Mouse (Mus musculus): Measurements from ENCODE around the gene Ube2n. TPM values are rescaled to one million over a fixed set of nuclear protein-coding genes. Genes with fewer than 3 reads are reported as not detected.

Gene Ube2n
- 432 and 466 TPM in 2 replicates for polyA plus RNA-seq (2016; fragmentation: Nextera tagmentation; extraction: Ambion mirVana)

DNA sequence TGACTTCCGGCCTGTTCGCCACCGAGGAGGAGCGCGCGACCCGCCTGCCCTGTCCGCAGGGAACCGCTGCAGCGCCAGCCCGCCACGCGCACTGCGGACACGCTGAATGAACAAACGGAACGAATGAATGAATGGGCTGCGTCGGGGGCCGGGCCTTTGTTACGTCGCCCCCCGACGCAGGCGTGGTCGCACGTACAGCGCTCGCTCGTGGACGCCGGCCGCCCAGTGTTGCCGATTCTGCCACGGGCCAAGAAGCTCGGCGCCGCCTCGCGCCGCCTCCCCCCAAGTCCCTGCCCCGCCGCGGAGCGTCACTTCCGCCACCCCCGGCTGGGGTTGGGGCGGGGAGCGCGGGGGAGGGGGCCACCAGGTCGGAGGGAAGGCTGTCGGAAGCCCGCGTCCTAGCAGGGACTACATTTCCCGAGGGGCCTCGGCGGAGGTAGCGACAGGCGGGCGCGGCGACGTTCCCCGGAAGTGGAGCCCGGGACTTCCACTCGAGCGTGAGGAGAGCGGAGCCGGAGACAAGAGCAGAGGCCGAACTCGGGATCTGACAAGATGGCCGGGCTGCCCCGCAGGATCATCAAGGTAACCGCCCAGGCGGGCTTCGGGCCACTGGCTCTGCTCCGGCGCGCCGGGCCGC, at the start of gene Ube2n:
Gene Ube2n, plus strand, starts transcription at position 490 of the 637 bp plus-strand sequence.
- no peaks in the 10 kb centered on the region for H3K27me3 ChIP-seq (ENCODE audit: low read depth, poor library complexity, severe bottlenecking)
- H3K9me3 ChIP-seq (replicated peaks) = no peaks in the 10 kb centered on the region
- peak within 1 kb of the TSS; percentile 98 for H3K4me3 ChIP-seq
- peak; percentile 99 for DNase-seq (ENCODE audit: low spot score)
- peak within 1 kb of the TSS; percentile 98 for H3K27ac ChIP-seq
- WGBS = 1% methylated on average over 77 of the region's 81 CpGs
- H3K36me3 ChIP-seq = peaks cover 23% of the 10 kb centered on the region
- peaks cover 14% of the 10 kb centered on the region for H3K4me1 ChIP-seq

DNA sequence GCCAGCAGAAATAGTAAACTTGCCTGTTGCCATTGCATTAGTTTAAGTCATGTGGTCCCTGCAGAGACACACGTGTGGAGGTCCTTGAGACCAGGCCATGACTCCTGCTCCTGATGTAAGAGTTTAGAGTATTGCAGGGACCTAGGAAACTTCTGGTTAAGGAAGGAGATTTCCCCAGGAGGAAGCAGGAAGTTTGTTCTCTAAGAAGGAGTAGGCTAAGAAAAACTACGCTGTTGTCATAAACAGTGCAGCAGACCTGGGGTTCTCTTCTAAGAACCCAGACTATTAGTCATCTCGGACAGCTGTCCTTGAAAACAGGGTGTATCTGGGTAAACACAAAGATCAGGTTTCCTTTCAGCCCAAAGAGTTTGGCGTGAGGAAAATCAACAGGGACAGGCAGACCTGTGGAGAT, 49.5 kb upstream of the Ube2n start:
- H3K9me3 ChIP-seq (replicated peaks) = no peaks in the 10 kb centered on the region
- 50% methylated on average over 4 of the region's 4 CpGs for WGBS
- no peaks in the 10 kb centered on the region for H3K27me3 ChIP-seq (ENCODE audit: low read depth, poor library complexity, severe bottlenecking)
- DNase-seq (ENCODE audit: low spot score) = no peak
- no peak overlapping the region for H3K4me3 ChIP-seq
- H3K4me1 ChIP-seq = peaks cover 5% of the 10 kb centered on the region; the same call in 1 of the 2 replicates
- no peak overlapping the region for H3K27ac ChIP-seq
- no peaks in the 10 kb centered on the region for H3K36me3 ChIP-seq

DNA sequence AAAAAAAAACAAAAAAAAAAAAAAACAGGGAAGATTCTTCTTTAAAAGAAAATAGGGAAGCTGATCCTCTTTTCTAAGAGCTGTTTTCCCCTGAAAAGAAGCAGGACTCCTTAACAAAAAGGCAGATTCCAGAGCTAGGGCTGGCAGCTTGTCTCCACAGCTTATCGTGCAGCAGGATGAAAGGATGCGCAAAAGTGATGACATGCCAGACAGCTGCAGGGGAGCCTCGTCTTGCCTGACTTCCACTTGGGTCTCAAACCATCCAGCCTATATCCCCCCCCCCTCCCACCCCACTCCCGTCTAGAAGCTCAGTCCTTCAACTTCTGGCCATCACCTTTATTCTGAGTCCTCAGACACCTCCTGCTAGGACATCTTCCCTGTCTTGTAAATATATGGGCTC, 46.1 kb upstream of the Ube2n start:
- peaks cover 5% of the 10 kb centered on the region; the same call in 1 of the 2 replicates for H3K4me1 ChIP-seq
- no peak overlapping the region for H3K27ac ChIP-seq
- H3K4me3 ChIP-seq = no peak overlapping the region
- no peaks in the 10 kb centered on the region for H3K36me3 ChIP-seq
- WGBS = 73% methylated on average over 4 of the region's 4 CpGs
- DNase-seq (ENCODE audit: low spot score) = no peak
- H3K9me3 ChIP-seq (replicated peaks) = no peaks in the 10 kb centered on the region
- no peaks in the 10 kb centered on the region for H3K27me3 ChIP-seq (ENCODE audit: low read depth, poor library complexity, severe bottlenecking)

DNA sequence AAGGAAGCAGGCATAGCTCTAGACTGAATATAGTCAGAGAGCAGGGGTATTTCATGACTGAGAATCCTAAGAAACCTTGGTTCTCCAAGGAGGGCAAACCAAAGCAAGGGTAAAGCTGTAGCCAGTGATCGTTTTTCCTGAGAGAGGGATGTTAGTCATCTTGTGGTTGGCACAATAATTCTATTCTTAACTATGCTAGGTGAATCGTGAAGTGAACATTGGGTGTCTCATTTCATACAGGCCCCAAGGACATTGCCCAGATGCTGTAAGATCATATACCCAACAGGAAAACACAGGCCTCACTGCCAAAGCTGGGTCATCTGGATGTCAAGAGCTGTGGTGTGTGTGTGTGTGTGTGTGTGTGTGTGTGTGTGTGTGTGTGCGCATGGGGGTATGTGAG, 43.8 kb upstream of the Ube2n start:
- H3K4me3 ChIP-seq = no peak overlapping the region
- no peaks in the 10 kb centered on the region for H3K36me3 ChIP-seq
- no peak overlapping the region for H3K27ac ChIP-seq
- no peaks in the 10 kb centered on the region for H3K9me3 ChIP-seq (replicated peaks)
- no peak for DNase-seq (ENCODE audit: low spot score)
- no peaks in the 10 kb centered on the region for H3K27me3 ChIP-seq (ENCODE audit: low read depth, poor library complexity, severe bottlenecking)
- 85% methylated on average over 3 of the region's 3 CpGs for WGBS
- H3K4me1 ChIP-seq = no peaks in the 10 kb centered on the region

DNA sequence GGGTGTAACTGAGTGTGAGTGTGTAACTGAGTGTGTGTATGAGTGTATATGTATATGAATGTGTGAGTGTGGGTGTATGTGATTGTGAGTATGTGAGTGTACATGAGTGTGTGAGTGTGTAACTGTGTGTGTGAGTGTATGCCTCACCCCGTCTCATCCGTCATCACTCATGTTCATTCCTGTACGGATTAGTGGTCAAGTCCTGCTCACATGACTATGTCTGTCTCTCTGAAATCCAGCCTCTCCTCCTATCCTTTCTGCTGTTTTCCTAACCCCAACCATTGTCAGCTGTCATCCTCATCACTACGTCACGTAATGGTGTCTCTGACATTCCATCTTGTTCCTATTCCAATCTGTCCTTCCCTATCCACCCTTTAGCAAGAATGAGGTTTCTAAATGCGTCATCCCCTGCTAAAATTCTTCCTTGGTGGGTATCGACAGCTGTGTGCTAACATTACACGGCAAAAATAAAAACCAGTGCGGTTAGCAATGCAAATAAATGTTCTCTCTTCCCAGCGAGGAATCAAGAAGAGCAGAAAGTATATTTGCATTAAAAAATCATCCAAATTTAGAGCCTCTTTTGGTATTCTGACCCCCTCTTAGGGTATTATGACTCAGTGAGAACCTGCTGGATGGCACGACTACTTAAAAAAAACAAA, 42.9 kb upstream of the Ube2n start:
- WGBS = 93% methylated on average over 11 of the region's 11 CpGs
- Histone ChIP-seq H3K4me1 (no peaks in the 10 kb centered on the region), H3K4me3 (no peak overlapping the region), H3K27me3 (ENCODE audit: low read depth, poor library complexity, severe bottlenecking) (no peaks in the 10 kb centered on the region), H3K9me3 (replicated peaks) (no peaks in the 10 kb centered on the region), H3K36me3 (no peaks in the 10 kb centered on the region), H3K27ac (no peak overlapping the region)
- no peak for DNase-seq (ENCODE audit: low spot score)

DNA sequence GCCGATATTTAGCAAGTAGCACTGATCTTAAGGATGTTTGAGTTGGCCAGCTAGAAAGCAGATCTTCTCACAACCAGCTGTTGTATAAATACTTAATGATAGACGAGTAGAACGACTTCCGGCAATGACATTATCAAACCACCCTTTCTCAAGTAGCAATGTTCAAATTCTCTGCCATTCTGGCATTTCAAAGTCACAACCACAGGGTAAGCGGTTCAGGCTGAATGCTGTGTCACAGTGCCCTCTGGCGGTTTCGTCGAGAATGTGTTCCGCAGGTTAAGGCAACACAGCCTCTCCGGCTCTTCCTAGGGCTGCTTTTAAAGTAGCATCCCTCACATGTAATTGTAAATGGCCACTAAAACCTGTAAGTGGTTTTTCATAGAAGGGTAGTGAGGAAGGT, 39.0 kb upstream of the Ube2n start:
- Histone ChIP-seq H3K9me3 (replicated peaks) (no peaks in the 10 kb centered on the region), H3K4me3 (no peak overlapping the region), H3K27me3 (ENCODE audit: low read depth, poor library complexity, severe bottlenecking) (no peaks in the 10 kb centered on the region), H3K4me1 (no peaks in the 10 kb centered on the region), H3K27ac (no peak overlapping the region), H3K36me3 (peaks cover 13% of the 10 kb centered on the region)
- 16% methylated on average over 10 of the region's 10 CpGs for WGBS
- DNase-seq (ENCODE audit: low spot score) = peak; percentile 91

DNA sequence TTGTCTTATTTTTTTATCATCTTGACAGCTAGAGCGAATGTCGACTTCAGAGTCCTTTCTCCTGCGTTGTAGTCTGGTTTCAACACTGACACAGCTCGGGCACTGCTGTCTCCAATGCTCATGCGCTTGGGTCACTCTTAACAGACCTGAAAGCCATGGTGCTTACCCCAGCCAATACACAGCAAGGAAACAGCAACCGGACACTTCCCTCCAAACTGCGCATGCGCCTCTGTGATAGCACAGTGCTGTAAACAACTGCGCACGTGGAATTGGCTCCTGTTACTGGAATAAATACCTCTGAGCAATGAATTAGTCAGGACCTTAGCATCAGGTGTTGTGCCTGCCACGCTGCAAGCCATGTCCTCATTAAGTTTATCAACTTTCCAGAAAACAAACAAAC, 37.4 kb upstream of the Ube2n start:
- no peaks in the 10 kb centered on the region for H3K4me1 ChIP-seq
- no peak overlapping the region for H3K27ac ChIP-seq
- H3K4me3 ChIP-seq = no peak overlapping the region
- DNase-seq (ENCODE audit: low spot score) = no peak
- H3K36me3 ChIP-seq = peaks cover 26% of the 10 kb centered on the region
- H3K9me3 ChIP-seq (replicated peaks) = no peaks in the 10 kb centered on the region
- 83% methylated on average over 11 of the region's 11 CpGs for WGBS
- no peaks in the 10 kb centered on the region for H3K27me3 ChIP-seq (ENCODE audit: low read depth, poor library complexity, severe bottlenecking)

DNA sequence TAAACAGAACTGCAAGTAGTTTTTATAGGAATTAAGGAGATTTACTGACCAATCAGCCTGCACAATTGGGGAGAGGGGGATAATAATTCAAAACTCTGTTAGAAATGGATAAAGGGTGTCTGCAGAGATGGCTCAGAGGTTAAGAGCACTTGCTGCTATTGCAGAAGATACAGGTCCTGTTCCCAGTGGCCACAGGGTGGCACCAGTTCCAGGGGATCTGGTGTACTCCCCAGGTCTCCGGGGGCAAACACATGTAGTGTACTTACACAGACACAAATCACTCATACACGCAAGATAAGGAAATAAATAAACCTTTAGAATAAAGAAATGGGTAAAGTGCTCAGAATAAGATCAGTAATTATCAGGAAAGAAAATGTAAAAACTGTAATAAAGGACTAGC, 25.3 kb upstream of the Ube2n start:
- Histone ChIP-seq H3K27ac (no peak overlapping the region), H3K4me1 (no peaks in the 10 kb centered on the region), H3K9me3 (replicated peaks) (no peaks in the 10 kb centered on the region), H3K4me3 (no peak overlapping the region), H3K27me3 (ENCODE audit: low read depth, poor library complexity, severe bottlenecking) (no peaks in the 10 kb centered on the region), H3K36me3 (peaks cover 98% of the 10 kb centered on the region)
- 88% methylated on average over 2 of the region's 2 CpGs for WGBS
- DNase-seq (ENCODE audit: low spot score) = no peak

DNA sequence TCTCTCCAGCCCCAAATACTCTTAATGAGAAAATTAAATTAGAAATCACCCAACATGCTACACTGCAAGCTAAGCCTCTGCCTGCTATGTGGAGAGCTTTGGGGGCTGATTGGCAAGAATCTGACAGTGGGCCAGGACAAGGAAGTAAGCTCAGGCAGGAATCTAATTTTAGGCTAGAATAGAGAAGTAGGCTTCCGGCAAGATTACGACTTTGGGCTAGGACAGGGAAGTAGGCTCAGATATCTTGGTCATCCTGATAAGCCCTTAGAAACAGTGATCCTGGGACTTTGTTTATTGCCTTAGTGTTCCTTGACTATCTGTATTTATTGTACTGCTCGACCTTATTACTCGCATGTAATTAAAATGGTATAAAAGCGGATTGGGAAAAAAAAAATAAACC, 20.7 kb upstream of the Ube2n start:
- Histone ChIP-seq H3K9me3 (replicated peaks) (no peaks in the 10 kb centered on the region), H3K4me3 (no peak overlapping the region), H3K27ac (no peak overlapping the region), H3K27me3 (ENCODE audit: low read depth, poor library complexity, severe bottlenecking) (no peaks in the 10 kb centered on the region), H3K36me3 (peaks cover 96% of the 10 kb centered on the region), H3K4me1 (no peaks in the 10 kb centered on the region)
- 95% methylated on average over 5 of the region's 5 CpGs for WGBS
- no peak for DNase-seq (ENCODE audit: low spot score)

DNA sequence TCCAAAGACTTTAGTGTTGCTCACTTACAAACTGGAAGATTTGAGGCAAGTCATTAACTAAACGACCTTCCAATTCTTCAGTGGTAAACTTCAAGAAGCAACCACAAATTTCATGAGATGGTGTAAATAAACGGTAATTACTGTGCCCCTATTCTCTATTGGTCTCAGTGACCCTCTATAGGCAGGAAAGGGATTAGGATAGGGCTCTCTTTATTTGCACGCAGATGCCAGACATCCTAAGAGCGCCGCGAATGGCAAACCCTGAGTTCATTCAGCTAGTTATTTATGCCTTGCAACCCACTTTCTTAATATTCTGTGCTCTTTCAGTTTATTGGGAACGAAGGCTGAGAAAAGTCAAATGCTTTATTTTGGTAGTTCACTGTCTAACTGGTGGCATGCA, 13.9 kb upstream of the Ube2n start:
- no peak for DNase-seq (ENCODE audit: low spot score)
- H3K4me3 ChIP-seq = peak overlapping the region; percentile 82
- no peaks in the 10 kb centered on the region for H3K9me3 ChIP-seq (replicated peaks)
- WGBS = 2% methylated on average over 7 of the region's 7 CpGs
- no peaks in the 10 kb centered on the region for H3K27me3 ChIP-seq (ENCODE audit: low read depth, poor library complexity, severe bottlenecking)
- H3K4me1 ChIP-seq = peaks cover 11% of the 10 kb centered on the region
- H3K27ac ChIP-seq = peak overlapping the region; percentile 95
- peaks cover 33% of the 10 kb centered on the region for H3K36me3 ChIP-seq

DNA sequence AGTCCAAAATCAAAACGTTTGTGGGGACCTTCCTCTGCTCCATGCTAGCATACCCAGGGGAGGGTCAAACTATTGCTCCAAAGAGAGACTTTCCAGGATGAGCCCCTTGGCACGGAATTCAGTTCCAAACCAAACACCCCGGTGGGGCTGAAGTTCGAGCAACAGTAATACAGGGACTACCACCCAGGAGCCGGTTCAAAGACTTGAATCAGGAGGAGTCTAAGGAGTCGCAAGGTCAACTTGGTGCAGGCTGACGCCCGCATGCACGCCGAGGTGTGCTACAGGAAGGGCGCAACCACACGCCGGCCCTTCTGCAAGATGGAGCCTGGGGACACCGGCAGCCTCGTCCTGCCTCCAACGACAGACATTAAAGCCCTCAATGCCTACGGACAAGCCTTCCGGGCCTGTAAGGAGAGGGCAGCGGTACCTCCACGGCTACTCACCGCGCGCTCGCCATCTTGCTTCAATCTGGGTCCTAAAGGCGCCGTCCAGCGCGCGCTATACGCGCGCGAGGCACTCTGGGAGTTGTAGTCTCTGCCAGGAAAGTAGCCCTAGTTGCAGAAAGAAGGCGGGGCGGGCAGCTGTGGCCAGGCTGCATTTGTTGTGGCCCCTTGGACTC, 13.4 kb upstream of the Ube2n start, which contains the start of gene Mrpl42:
Gene Mrpl42, minus strand, starts transcription at position 478 of the 619 bp plus-strand sequence.
- peak; percentile 90 for DNase-seq (ENCODE audit: low spot score)
- Histone ChIP-seq H3K4me1 (peaks cover 11% of the 10 kb centered on the region), H3K27ac (peak within 1 kb of the TSS; percentile 95), H3K27me3 (ENCODE audit: low read depth, poor library complexity, severe bottlenecking) (no peaks in the 10 kb centered on the region), H3K4me3 (peak within 1 kb of the TSS; percentile 82), H3K36me3 (peaks cover 28% of the 10 kb centered on the region), H3K9me3 (replicated peaks) (no peaks in the 10 kb centered on the region)
- under 1% methylated on average over 35 of the region's 35 CpGs for WGBS

DNA sequence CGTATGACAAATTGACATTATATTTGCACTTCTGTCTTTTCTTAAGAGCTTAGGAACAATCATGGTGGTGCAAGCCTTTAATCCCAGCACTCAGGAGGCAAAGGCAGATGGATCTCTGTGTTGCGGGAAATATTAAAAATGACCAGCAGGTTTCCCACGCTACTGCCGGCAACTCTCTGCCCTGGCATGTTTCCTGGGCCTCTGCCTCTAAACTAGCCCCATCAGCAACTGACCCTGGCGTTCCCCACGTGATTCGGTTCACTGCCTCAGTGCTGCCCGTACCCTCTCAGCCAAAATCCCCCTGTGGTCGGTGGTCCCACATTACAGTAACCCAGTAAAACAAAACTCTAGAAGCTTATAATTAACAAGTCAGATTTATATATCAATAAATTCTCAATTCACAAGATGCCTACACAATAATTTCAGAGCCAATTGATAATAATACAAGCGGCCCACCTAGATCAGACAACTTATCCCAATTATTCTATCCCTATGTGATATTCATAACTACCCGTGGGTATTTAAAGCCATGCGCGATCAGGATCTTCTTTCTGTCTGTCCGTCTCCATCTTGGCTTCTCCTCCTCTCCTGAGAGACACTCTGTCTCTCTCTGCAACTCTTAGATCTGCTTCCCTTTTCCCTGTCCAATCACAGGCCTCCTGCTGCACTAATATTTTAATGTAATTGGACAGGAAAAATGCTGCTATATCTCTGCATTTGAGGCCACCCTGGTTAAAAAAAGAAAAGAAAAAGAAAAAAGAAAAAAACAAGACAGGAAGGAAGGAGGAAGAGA, 11.3 kb upstream of the Ube2n start:
- DNase-seq (ENCODE audit: low spot score) = no peak
- Histone ChIP-seq H3K27me3 (ENCODE audit: low read depth, poor library complexity, severe bottlenecking) (no peaks in the 10 kb centered on the region), H3K36me3 (peaks cover 7% of the 10 kb centered on the region), H3K4me1 (peaks cover 11% of the 10 kb centered on the region), H3K4me3 (no peak overlapping the region), H3K27ac (no peak overlapping the region), H3K9me3 (replicated peaks) (no peaks in the 10 kb centered on the region)
- WGBS = 93% methylated on average over 14 of the region's 14 CpGs
